Mouse (Mus musculus) liver, embryonic 12.5 days (tissue): ENCODE measurements around the gene Esr1. TPM values are rescaled to one million over a fixed set of nuclear protein-coding genes. Genes with fewer than 3 reads are reported as not detected.
"Not testable (repeated sequence)": the region's sequence is repeated elsewhere in the genome, so short reads cannot be mapped to it uniquely, and the experiment has no call there.

Experiments
- ATAC-seq: fragments of 200-750 bp; cut with Nextera tagmentation; 2 replicates; pipeline ENCODE4 v1.8.0; 2017; ENCODE audit warnings: moderate number of reproducible peaks, mild to moderate bottlenecking, moderate library complexity
- H3K27ac ChIP-seq: fragments of 300-500 bp; sonication (generic); 2 replicates; pipeline ENCODE4 v1.5.1; 2016; ENCODE audit warnings: mild to moderate bottlenecking
- H3K27me3 ChIP-seq: fragments of 300-500 bp; sonication (generic); replicated peaks from 2 replicates; pipeline ENCODE4 v1.6.1; 2016; ENCODE audit warnings: mild to moderate bottlenecking, moderate library complexity
- H3K36me3 ChIP-seq: fragments of 300-500 bp; sonication (generic); 2 replicates; pipeline ENCODE4 v1.6.1; 2016; ENCODE audit warnings: mild to moderate bottlenecking, moderate library complexity
- H3K4me1 ChIP-seq: fragments of 300-500 bp; sonication (generic); 2 replicates; pipeline ENCODE4 v1.6.1; 2016
- H3K4me2 ChIP-seq: fragments of 300-500 bp; sonication (generic); 2 replicates; pipeline ENCODE4 v1.6.1; 2016; ENCODE audit warnings: mild to moderate bottlenecking, moderate library complexity
- H3K4me3 ChIP-seq: fragments of 300-500 bp; sonication (generic); 2 replicates; pipeline ENCODE4 v1.5.1; 2016; ENCODE audit warnings: mild to moderate bottlenecking, moderate library complexity
- H3K9ac ChIP-seq: fragments of 300-500 bp; sonication (generic); 2 replicates; pipeline ENCODE4 v1.6.1; 2016; ENCODE audit warnings: mild to moderate bottlenecking, moderate library complexity
- H3K9me3 ChIP-seq: fragments of 300-500 bp; sonication (generic); replicated peaks from 2 replicates; pipeline ENCODE4 v1.6.1; 2016; ENCODE audit warnings: mild to moderate bottlenecking, moderate library complexity
- WGBS: fragments of 180-500 bp; shearing (Covaris S2); methylation state at CpG from one replicate; pipeline ENCODE4 v1.1.7; 2016; ENCODE audit not compliant: insufficient replicate concordance; 5-methylcytosine and 5-hydroxymethylcytosine counted together
- polyA plus RNA-seq: library from polyadenylated mRNA; unstranded; fragments of >200 nt; fragmentation: Nextera tagmentation; extraction: Ambion mirVana; gene quantifications from 2 replicates; pipeline ENCODE4 v1.2.1, GENCODE M21; 2016

Gene Esr1
- polyA plus RNA-seq, 1 experiment from 2014 or later, result 0.01 TPM

- no peak overlapping the region for H3K9ac ChIP-seq
- WGBS, result 79% methylated on average over 6 of the region's 6 CpGs
- no peak overlapping the region for H3K4me3 ChIP-seq
Observed at GRCm38 (mm10) chr10:4726141-4726540, 114.7 kb downstream of the Esr1 start.

DNA sequence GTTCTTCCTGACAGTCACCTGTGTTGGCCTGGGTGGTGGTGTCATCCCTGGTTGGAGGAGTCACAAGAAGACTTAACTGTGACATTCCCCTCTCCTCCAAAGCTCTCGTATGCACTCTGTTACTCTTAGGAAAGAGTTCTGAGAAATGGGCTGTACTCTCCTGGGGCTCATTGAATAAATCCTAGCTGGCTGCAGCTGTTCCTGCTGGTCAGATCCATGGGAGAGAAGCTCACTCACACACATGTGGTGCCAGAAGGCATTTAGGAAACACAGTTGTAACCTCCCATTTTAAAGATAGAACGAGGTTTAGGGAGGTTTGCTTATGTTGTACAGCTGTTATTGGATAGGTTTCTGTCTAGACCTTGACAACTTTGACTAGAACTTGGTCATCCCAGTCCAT, 120.9 kb downstream of the Esr1 start:
- Histone ChIP-seq H3K36me3 (no peaks in the 10 kb centered on the region), H3K4me3 (no peak overlapping the region), H3K27ac (no peak overlapping the region), H3K9me3 (no peaks in the 10 kb centered on the region), H3K4me2 (no peak overlapping the region), H3K27me3 (no peaks in the 10 kb centered on the region), H3K9ac (no peak overlapping the region), H3K4me1 (no peaks in the 10 kb centered on the region)
- no peak for ATAC-seq
- WGBS, result 43% methylated on average over 2 of the region's 2 CpGs

More at GRCm38 (mm10) chr10:4726141-4726540, 114.7 kb downstream of the Esr1 start:
- no peak for ATAC-seq
- Histone ChIP-seq H3K4me1 (no peaks in the 10 kb centered on the region), H3K27ac (no peak overlapping the region), H3K27me3 (no peaks in the 10 kb centered on the region), H3K9me3 (no peaks in the 10 kb centered on the region), H3K4me2 (no peak overlapping the region), H3K36me3 (no peaks in the 10 kb centered on the region)

GRCm38 (mm10) chr10:4733987-4734386, 122.6 kb downstream of the Esr1 start:
- Histone ChIP-seq H3K36me3 (no peaks in the 10 kb centered on the region), H3K27me3 (no peaks in the 10 kb centered on the region), H3K27ac (no peak overlapping the region), H3K4me1 (no peaks in the 10 kb centered on the region), H3K9me3 (no peaks in the 10 kb centered on the region), H3K9ac (no peak overlapping the region), H3K4me2 (no peak overlapping the region), H3K4me3 (no peak overlapping the region)
- WGBS, result 51% methylated on average over 6 of the region's 6 CpGs
- ATAC-seq, result no peak

- Histone ChIP-seq H3K4me3 (no peak overlapping the region), H3K9me3 (no peaks in the 10 kb centered on the region), H3K36me3 (no peaks in the 10 kb centered on the region), H3K27me3 (no peaks in the 10 kb centered on the region), H3K4me2 (no peak overlapping the region), H3K9ac (no peak overlapping the region), H3K27ac (no peak overlapping the region), H3K4me1 (no peaks in the 10 kb centered on the region)
- ATAC-seq, result no peak
- 70% methylated on average over 2 of the region's 2 CpGs for WGBS
Observed at GRCm38 (mm10) chr10:4734942-4735341, 123.5 kb downstream of the Esr1 start.

DNA sequence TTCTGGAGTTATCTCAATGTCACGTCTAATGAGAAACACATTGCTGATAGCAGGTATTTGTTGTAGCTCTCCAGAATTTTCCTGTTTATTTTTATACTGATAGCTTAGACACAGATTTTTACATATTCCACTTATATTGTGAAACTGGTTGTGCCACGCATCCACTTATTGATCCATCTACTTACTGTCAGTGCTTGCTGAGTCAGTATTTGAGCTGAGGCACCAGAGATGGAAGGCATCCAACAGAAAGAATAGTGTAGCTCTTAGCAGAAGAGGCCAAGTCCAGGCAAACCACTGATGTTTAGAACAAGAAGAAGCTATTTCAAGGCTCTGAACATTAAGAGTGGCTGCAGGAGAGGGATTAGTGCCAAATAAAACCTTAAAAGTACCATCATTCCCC, 126.9 kb downstream of the Esr1 start:
- H3K36me3 ChIP-seq, result no peaks in the 10 kb centered on the region
- no peak for ATAC-seq
- H3K4me3 ChIP-seq, result no peak overlapping the region
- no peak overlapping the region for H3K4me2 ChIP-seq
- H3K27ac ChIP-seq, result no peak overlapping the region
- H3K9ac ChIP-seq, result no peak overlapping the region
- H3K4me1 ChIP-seq, result no peaks in the 10 kb centered on the region
- 66% methylated on average over 2 of the region's 2 CpGs for WGBS
- H3K9me3 ChIP-seq, result no peaks in the 10 kb centered on the region
- H3K27me3 ChIP-seq, result no peaks in the 10 kb centered on the region

DNA sequence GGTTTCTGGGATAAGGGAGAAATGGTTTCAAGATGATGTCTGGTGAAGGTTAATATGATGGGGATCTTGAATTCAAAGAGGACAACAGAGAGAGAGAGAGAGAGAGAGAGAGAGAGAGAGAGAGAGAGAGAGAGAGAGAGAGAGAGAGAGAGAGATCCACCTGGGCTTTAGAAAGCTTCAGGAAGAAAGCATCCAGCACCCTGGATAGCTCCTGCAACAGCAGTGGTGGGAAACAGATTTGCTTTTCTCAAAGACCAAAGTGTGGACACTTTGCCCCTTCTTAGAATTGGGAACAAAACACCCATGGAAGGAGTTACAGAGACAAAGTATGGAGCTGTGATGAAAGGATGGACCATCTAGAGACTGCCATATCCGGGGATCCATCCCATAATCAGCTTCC, 139.7 kb downstream of the Esr1 start:
- H3K4me3 ChIP-seq, H3K27me3 ChIP-seq, H3K4me1 ChIP-seq, H3K36me3 ChIP-seq, H3K9ac ChIP-seq, H3K9me3 ChIP-seq, H3K4me2 ChIP-seq, ATAC-seq, H3K27ac ChIP-seq: not testable (repeated sequence)
- 29% methylated on average over 1 of the region's 1 CpGs for WGBS

DNA sequence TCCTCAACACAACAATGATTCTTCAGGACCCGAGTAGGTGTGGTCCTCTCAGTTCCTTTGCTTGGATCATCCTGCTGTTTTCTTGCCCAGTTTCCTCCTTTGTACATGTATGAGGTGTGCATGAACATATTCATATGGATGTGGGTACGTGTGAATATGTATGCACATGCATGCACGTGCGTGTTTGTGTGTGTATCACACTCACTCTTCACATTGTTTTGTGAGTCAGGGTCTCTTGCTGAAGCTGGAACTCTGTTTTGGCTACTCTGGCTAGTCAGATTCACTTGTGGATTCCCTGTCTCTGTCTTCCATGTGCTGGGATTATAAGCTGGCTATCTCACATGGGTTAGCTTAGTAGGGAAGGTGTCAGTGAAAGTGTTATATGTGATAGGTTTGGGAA, 141.6 kb downstream of the Esr1 start:
- Histone ChIP-seq H3K4me1 (no peaks in the 10 kb centered on the region), H3K36me3 (no peaks in the 10 kb centered on the region), H3K27ac (no peak overlapping the region), H3K4me3 (no peak overlapping the region), H3K4me2 (no peak overlapping the region), H3K9me3 (no peaks in the 10 kb centered on the region), H3K27me3 (no peaks in the 10 kb centered on the region), H3K9ac (no peak overlapping the region)
- no peak for ATAC-seq
- WGBS, result 50% methylated on average over 4 of the region's 4 CpGs

GRCm38 (mm10) chr10:4775541-4775940, 164.1 kb downstream of the Esr1 start:
- WGBS, result 73% methylated on average over 3 of the region's 3 CpGs
- H3K36me3 ChIP-seq, result no peaks in the 10 kb centered on the region
- H3K4me1 ChIP-seq, result no peaks in the 10 kb centered on the region
- H3K27me3 ChIP-seq, result no peaks in the 10 kb centered on the region
- H3K27ac ChIP-seq, result no peak overlapping the region
- H3K4me2 ChIP-seq, result no peak overlapping the region
- no peak for ATAC-seq
- H3K9ac ChIP-seq, result no peak overlapping the region
- no peak overlapping the region for H3K4me3 ChIP-seq
- H3K9me3 ChIP-seq, result no peaks in the 10 kb centered on the region

- H3K27ac ChIP-seq, result no peak overlapping the region
- H3K9me3 ChIP-seq, result no peaks in the 10 kb centered on the region
- no peaks in the 10 kb centered on the region for H3K36me3 ChIP-seq
- no peaks in the 10 kb centered on the region for H3K4me1 ChIP-seq
- no peak for ATAC-seq
- H3K4me3 ChIP-seq, result no peak overlapping the region
- WGBS, result 57% methylated on average over 6 of the region's 6 CpGs
- H3K27me3 ChIP-seq, result no peaks in the 10 kb centered on the region
- H3K9ac ChIP-seq, result no peak overlapping the region
- H3K4me2 ChIP-seq, result no peak overlapping the region
Observed at GRCm38 (mm10) chr10:4776007-4776713, 164.8 kb downstream of the Esr1 start.

DNA sequence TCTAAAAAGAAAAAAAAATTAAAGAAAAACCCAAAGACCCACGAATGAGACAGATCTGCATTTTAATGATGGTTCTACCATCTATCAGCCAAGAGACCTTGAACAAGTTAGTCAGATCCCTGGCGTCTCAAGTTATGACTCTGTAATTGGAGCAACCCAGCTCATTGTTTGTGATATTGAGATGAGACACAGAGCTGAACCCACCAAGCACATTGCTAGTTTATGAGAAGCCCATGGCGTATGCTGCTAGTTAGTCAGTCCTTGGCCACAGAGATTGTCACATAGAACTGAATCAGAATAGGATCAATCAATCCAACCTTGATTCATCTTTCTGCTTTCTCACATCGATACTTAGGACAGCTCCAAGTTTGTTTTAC, 165.3 kb downstream of the Esr1 start:
- Histone ChIP-seq H3K4me1 (no peaks in the 10 kb centered on the region), H3K9me3 (no peaks in the 10 kb centered on the region), H3K27me3 (no peaks in the 10 kb centered on the region), H3K4me3 (no peak overlapping the region), H3K9ac (no peak overlapping the region), H3K36me3 (no peaks in the 10 kb centered on the region), H3K27ac (no peak overlapping the region), H3K4me2 (no peak overlapping the region)
- 56% methylated on average over 4 of the region's 4 CpGs for WGBS
- ATAC-seq, result no peak

GRCm38 (mm10) chr10:4777996-4778395, 166.6 kb downstream of the Esr1 start:
- no peak for ATAC-seq
- no peak overlapping the region for H3K4me3 ChIP-seq

DNA sequence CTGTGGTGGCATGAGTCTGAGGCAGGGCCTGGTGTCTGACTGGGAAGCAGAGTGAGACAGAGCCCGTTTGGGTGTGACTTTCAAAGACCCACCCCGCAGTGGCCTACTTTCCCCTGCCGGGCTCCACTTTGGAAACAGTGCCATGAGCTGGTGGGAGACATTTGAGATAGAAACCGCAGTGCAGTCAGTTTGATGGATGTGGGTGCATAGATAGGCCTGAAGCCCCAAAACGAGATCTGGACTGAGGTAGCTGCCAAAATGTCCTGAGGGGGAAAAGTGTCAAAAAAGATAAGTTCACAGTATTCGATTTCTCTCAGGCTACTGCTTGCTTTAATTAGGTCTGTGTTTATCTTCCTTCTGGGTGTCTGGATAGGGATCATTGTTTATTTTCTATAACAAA, 169.5 kb downstream of the Esr1 start:
- Histone ChIP-seq H3K4me1 (no peaks in the 10 kb centered on the region), H3K4me2 (no peak overlapping the region), H3K9ac (no peak overlapping the region), H3K4me3 (no peak overlapping the region), H3K27me3 (no peaks in the 10 kb centered on the region), H3K27ac (no peak overlapping the region), H3K9me3 (no peaks in the 10 kb centered on the region), H3K36me3 (no peaks in the 10 kb centered on the region)
- WGBS, result 36% methylated on average over 6 of the region's 6 CpGs
- no peak for ATAC-seq

More at GRCm38 (mm10) chr10:4777996-4778395, 166.6 kb downstream of the Esr1 start:
- Histone ChIP-seq H3K4me2 (no peak overlapping the region), H3K36me3 (no peaks in the 10 kb centered on the region), H3K27ac (no peak overlapping the region), H3K4me1 (no peaks in the 10 kb centered on the region), H3K27me3 (no peaks in the 10 kb centered on the region), H3K9me3 (no peaks in the 10 kb centered on the region), H3K9ac (no peak overlapping the region)
- 22% methylated on average over 3 of the region's 3 CpGs for WGBS

DNA sequence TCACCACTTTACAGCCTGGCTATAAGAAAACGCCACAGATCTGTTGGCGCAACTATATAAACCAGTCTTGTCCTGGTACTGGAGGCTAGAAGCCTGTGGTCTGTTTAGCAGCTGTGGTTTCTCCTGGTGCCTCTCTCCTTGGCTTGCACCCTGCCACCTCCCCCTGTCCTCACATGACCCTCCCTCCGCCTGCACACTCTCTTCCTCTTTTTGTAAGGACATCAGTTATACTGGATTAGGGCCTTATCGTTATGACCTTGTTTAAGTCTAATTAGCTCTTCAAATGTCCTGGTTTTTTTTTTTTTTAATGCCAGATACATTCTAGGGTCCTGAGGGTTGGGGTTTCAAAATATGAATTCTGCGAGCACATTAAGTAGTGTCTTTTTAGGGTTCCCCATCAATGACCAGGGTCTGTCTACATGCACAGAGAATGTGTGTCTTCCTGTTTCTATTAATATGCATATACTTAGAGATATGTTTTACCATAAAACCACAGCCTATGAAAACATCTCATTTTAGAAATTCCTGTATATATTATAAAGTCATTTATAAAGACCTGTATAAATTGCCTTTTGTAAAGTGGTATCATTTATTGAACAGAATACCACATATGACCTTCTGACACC, 175.7 kb downstream of the Esr1 start:
- no peaks in the 10 kb centered on the region for H3K4me1 ChIP-seq
- ATAC-seq, result no peak
- no peak overlapping the region for H3K4me2 ChIP-seq
- WGBS, result 41% methylated on average over 5 of the region's 5 CpGs
- H3K27me3 ChIP-seq, result no peaks in the 10 kb centered on the region
- no peaks in the 10 kb centered on the region for H3K9me3 ChIP-seq
- no peak overlapping the region for H3K27ac ChIP-seq
- no peak overlapping the region for H3K4me3 ChIP-seq
- no peak overlapping the region for H3K9ac ChIP-seq
- H3K36me3 ChIP-seq, result no peaks in the 10 kb centered on the region
